Mouse (Mus musculus) CH12.LX (cell line): Measurements from ENCODE around the gene Cyp2j9. TPM values are rescaled to one million over a fixed set of nuclear protein-coding genes. Genes with fewer than 3 reads are reported as not detected.

Source experiments
- DNase-seq: peaks from one replicate; pipeline ENCODE4 v3.0.0-alpha.2; 2013; ENCODE audit errors: extremely low read depth
- H3K27ac ChIP-seq: 2 replicates; pipeline ENCODE4 v1.5.1; 2012; ENCODE audit warnings: low read depth, mild to moderate bottlenecking, control low read depth, moderate library complexity; ENCODE audit not compliant: insufficient read depth
- H3K27me3 ChIP-seq: replicated peaks from 2 replicates; pipeline ENCODE3; 2012; ENCODE audit warnings: inconsistent platforms
- H3K36me3 ChIP-seq, 2 experiments: replicated peaks in 1 of 2; 2 replicates each; pipeline versions ENCODE3 to v1.6.1; 2012; ENCODE audit warnings: inconsistent platforms in 1 of 2, low read length in 1 of 2, mild to moderate bottlenecking in 1 of 2, mixed read lengths in 1 of 2, moderate library complexity in 1 of 2; ENCODE audit not compliant: control insufficient read depth in 1 of 2, insufficient read depth in 1 of 2
- H3K4me1 ChIP-seq, 2 experiments: 2 replicates each; pipeline ENCODE4 v1.6.1; 2012; ENCODE audit warnings: inconsistent platforms in 1 of 2, moderate library complexity in 1 of 2; ENCODE audit not compliant: insufficient read depth in 2 of 2, control insufficient read depth in 1 of 2
- H3K4me2 ChIP-seq: 2 replicates; pipeline ENCODE4 v1.6.1; 2012; ENCODE audit warnings: low read depth, mild to moderate bottlenecking, control low read depth; ENCODE audit not compliant: poor library complexity, insufficient read depth, severe bottlenecking
- H3K4me3 ChIP-seq, 3 experiments: fragments of 150-350 bp in 1 of 3; sonication (generic) in 1 of 3; replicated peaks in 1 of 3; 2 replicates each; pipeline versions ENCODE3 to v1.5.1; 2011 to 2012; ENCODE audit warnings: low read depth in 2 of 3, low read length in 2 of 3, mild to moderate bottlenecking in 2 of 3, moderate library complexity in 2 of 3, control low read depth in 1 of 3, improper control_type of control experiment in 1 of 3, inconsistent platforms in 1 of 3, mixed read lengths in 1 of 3; ENCODE audit not compliant: poor library complexity in 1 of 3
- H3K79me2 ChIP-seq: replicated peaks from 2 replicates; pipeline ENCODE4 v1.6.1; 2012; ENCODE audit warnings: mild to moderate bottlenecking, moderate library complexity; ENCODE audit not compliant: control insufficient read depth, poor library complexity, insufficient read depth, severe bottlenecking; ENCODE audit errors: extremely low read depth
- H3K9ac ChIP-seq: 2 replicates; pipeline ENCODE4 v1.6.1; 2012; ENCODE audit warnings: low read depth, mild to moderate bottlenecking, control low read depth, moderate library complexity; ENCODE audit not compliant: insufficient read depth
- H3K9me3 ChIP-seq: replicated peaks from 2 replicates; pipeline ENCODE3; 2012; ENCODE audit warnings: low read length, inconsistent platforms, mixed read lengths
- CHD2 ChIP-seq: IDR thresholded peaks from 2 replicates; pipeline ENCODE4 v1.6.1; 2011; ENCODE audit warnings: low read length, improper control_type of control experiment
- CTCF ChIP-seq, 2 experiments: IDR thresholded peaks in 1 of 2; conservative IDR thresholded peaks in 1 of 2; 2 replicates each; pipeline ENCODE4 v1.5.1; 2011 to 2012; ENCODE audit warnings: low read depth in 2 of 2, low read length in 2 of 2, improper control_type of control experiment in 1 of 2, inconsistent platforms in 1 of 2, mild to moderate bottlenecking in 1 of 2, moderate library complexity in 1 of 2
- E2F4 ChIP-seq: IDR thresholded peaks from 2 replicates; pipeline ENCODE4 v1.6.1; 2011; ENCODE audit warnings: low read depth, low read length, improper control_type of control experiment; ENCODE audit not compliant: insufficient replicate concordance
- ETS1 ChIP-seq: conservative IDR thresholded peaks from 2 replicates; pipeline ENCODE4 v1.6.1; 2012; ENCODE audit warnings: low read depth, mild to moderate bottlenecking, inconsistent platforms, low read length, improper control_type of control experiment, moderate library complexity
- GABPA ChIP-seq: IDR thresholded peaks from 2 replicates; pipeline ENCODE4 v1.6.1; 2012; ENCODE audit warnings: low read depth, low read length, improper control_type of control experiment, inconsistent platforms; ENCODE audit not compliant: insufficient replicate concordance
- IRF4 ChIP-seq: IDR thresholded peaks from 2 replicates; pipeline ENCODE4 v1.6.1; 2014; ENCODE audit warnings: low read depth, mild to moderate bottlenecking, inconsistent platforms, low read length, improper control_type of control experiment
- JUN ChIP-seq: IDR thresholded peaks from 2 replicates; pipeline ENCODE4 v1.6.1; 2011; ENCODE audit warnings: low read depth, mild to moderate bottlenecking, low read length, improper control_type of control experiment, moderate library complexity; ENCODE audit not compliant: insufficient read depth
- JUND ChIP-seq: conservative IDR thresholded peaks from 2 replicates; pipeline ENCODE4 v1.6.1; 2011; ENCODE audit warnings: low read depth, low read length, improper control_type of control experiment
- MAX ChIP-seq: IDR thresholded peaks from 2 replicates; pipeline ENCODE4 v1.6.1; 2011; ENCODE audit warnings: low read length, improper control_type of control experiment
- MYC ChIP-seq: IDR thresholded peaks from 2 replicates; pipeline ENCODE4 v1.6.1; 2011; ENCODE audit warnings: low read depth, mild to moderate bottlenecking, improper control_type of control experiment, low read length
- POLR2AphosphoS2 ChIP-seq: IDR thresholded peaks from 2 replicates; pipeline ENCODE4 v1.6.1; 2011; ENCODE audit warnings: low read depth, low read length, improper control_type of control experiment
- SIN3A ChIP-seq: IDR thresholded peaks from 2 replicates; pipeline ENCODE4 v1.6.1; 2012; ENCODE audit warnings: low read length, improper control_type of control experiment, inconsistent platforms
- SMC3 ChIP-seq: IDR thresholded peaks from 2 replicates; pipeline ENCODE4 v1.6.1; 2011; ENCODE audit warnings: low read depth, low read length, improper control_type of control experiment
- TCF12 ChIP-seq: IDR thresholded peaks from 2 replicates; pipeline ENCODE4 v1.6.1; 2014; ENCODE audit warnings: low read depth, mild to moderate bottlenecking, inconsistent platforms, low read length, improper control_type of control experiment
- ZC3H11A ChIP-seq: IDR thresholded peaks from 2 replicates; pipeline ENCODE4 v1.6.1; 2012; ENCODE audit warnings: low read depth, mild to moderate bottlenecking, inconsistent platforms, low read length, improper control_type of control experiment
- ZKSCAN1 ChIP-seq: IDR thresholded peaks from 2 replicates; pipeline ENCODE4 v1.6.1; 2012; ENCODE audit warnings: low read depth, inconsistent platforms, low read length, improper control_type of control experiment, borderline replicate concordance
- ZNF384 ChIP-seq: IDR thresholded peaks from 2 replicates; pipeline ENCODE4 v1.6.1; 2012; ENCODE audit warnings: low read depth, low read length, improper control_type of control experiment, inconsistent platforms
- dilution Hi-C: fragments of 300-500 bp; cut with MboI; formaldehyde crosslinking; loops from 2 replicates; pipeline ENCODE4 v1.14.3; 2020; ENCODE audit warnings: low sequenced_read_pairs; ENCODE audit not compliant: extremely low pct_unique_long_range_greater_than_20kb, extremely low pct_ligation_motif_present
- in situ Hi-C: fragments of 300-500 bp; cut with MboI; formaldehyde crosslinking; loops from 3 replicates; pipeline ENCODE4 v1.14.3; 2019; ENCODE audit warnings: low sequenced_read_pairs, low pct_ligation_motif_present, low pct_unique_long_range_greater_than_20kb, mixed read lengths
- polyA plus RNA-seq: library from polyadenylated mRNA; unstranded; fragments of >175 nt; gene quantifications from 2 replicates; pipeline ENCODE4 v1.2.1, GENCODE M21; 2012; ENCODE audit warnings: low read depth; ENCODE audit not compliant: insufficient read length
- total RNA-seq, 2 experiments: library from RNA; depleted of rRNA; stranded (reverse); fragments of 300-350 nt in 1 of 2; fragments of >200 nt in 1 of 2; gene quantifications; 2 replicates each; pipeline ENCODE4 v1.2.3; 2012 to 2014

The Cyp2j9 gene
- total and polyA plus RNA-seq, 3 experiments, result not detected

DNA sequence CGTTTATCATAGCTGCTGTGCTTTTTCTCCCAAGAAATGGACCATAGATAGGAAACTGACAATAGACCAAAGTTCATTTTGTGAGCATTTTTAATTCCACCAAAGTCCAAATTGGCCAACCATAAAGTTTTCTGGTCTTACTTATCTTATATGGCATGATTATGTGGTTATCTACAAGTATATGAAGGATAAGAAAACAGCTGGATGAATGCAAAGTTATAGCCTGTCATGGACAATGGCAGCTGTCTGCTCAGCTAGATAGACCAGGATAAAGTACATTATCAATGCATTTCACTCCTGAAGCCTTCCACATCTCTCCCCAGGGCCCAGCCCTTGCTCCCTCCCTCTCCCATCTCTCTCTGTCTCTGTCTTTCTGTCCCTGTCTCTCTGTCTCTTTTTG is 30.9 kb downstream of the Cyp2j9 start:
- in situ Hi-C loops (no loop called here), dilution Hi-C loops (no loop called here)
- TF ChIP-seq ZC3H11A (no peak), CHD2 (no peak), IRF4 (no peak), SIN3A (no peak), ZNF384 (no peak), JUND (no peak), TCF12 (no peak), JUN (no peak), MYC (no peak), CTCF (conservative IDR thresholded peaks at IDR 0.05 in 1 of 2, IDR thresholded peaks at IDR 0.05 in 1 of 2; ENCODE audit: low read depth in 2 of 2, low read length in 2 of 2) (no peak)

DNA sequence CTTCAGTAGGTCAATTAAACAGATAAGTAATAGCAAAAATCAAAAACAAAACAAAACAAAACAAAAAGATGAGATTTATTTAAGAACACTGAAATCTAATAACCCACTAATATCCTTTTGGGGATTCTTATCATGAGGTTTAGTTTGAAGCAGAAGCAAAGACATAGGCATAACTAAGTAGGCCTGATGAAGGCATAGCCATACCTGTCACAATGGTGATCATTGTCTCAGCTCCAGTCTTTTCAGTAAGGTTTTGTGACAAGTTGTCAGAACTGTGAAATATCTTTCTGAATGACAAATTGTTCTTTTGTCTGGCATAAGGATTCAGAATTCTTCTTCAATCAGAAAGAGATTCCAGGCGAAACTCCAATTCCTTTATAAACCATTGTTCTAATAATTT is 31.6 kb downstream of the Cyp2j9 start:
- Histone ChIP-seq H3K4me1 (no peaks in the 10 kb centered on the region), H3K79me2 (no peaks in the 10 kb centered on the region), H3K4me3 (no peak overlapping the region), H3K36me3 (no peaks in the 10 kb centered on the region), H3K4me2 (no peak overlapping the region), H3K27ac (no peak overlapping the region), H3K9me3 (peaks cover 20% of the 10 kb centered on the region), H3K9ac (no peak overlapping the region)
- dilution Hi-C loops, result no loop called here
- in situ Hi-C loops, result no loop called here
- no peak for TF ChIP-seq TCF12
- TF ChIP-seq, all 38 proteins: peak for 0
- H3K27me3 ChIP-seq, result no peaks in the 10 kb centered on the region
- no peak for DNase-seq

More for the DNA sequence above, 30.9 kb downstream of the Cyp2j9 start:
- H3K27me3 ChIP-seq, result no peaks in the 10 kb centered on the region
- no peak overlapping the region for H3K4me2 ChIP-seq
- no peaks in the 10 kb centered on the region for H3K4me1 ChIP-seq
- no peak overlapping the region for H3K27ac ChIP-seq
- no peaks in the 10 kb centered on the region for H3K79me2 ChIP-seq
- peaks cover 22% of the 10 kb centered on the region for H3K9me3 ChIP-seq
- H3K9ac ChIP-seq, result no peak overlapping the region
- H3K36me3 ChIP-seq, result no peaks in the 10 kb centered on the region
- H3K4me3 ChIP-seq, result no peak overlapping the region
- DNase-seq, result no peak

DNA sequence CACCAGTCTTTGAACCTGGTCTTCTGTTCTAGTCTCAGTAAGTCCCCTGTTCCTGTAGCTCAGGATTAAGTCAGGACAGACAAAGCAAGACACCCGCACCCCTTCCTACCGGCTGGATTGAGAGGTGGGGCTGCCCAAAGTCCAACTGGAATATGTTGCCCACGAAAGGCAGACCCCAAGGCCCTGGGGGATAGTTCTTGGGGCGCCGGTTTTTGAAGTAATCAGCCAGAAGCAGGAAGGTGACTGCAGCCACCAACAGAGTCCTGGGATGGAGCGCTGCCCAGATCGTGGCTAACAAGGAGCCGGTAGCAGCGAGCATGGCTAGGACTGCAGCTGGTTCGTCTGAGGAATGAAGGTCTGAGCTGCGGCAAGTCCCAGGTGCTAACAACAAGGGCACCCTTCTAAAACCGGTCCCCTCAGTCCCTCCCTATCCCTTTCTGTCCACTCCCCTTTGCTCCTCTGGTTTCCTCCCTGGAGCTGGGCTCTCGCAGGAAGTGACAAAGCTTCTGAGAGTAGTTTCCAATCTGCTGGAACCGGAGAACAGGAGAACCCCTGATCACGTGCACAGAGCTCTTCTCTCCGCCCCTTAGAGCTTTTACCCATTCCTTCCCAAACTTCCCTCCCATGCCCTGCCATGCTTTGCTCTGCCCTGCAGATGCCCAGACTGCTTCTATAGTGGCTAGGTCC is 38.1 kb downstream of the Cyp2j9 start, which contains the start of gene Cyp2j6:
Gene Cyp2j6, minus strand, starts transcription at position 529 of the 687 bp plus-strand sequence.
- Histone ChIP-seq H3K9me3 (peaks cover 30% of the 10 kb centered on the region), H3K79me2 (no peaks in the 10 kb centered on the region), H3K9ac (no peak within 1 kb of the TSS), H3K4me1 (no peaks in the 10 kb centered on the region), H3K27ac (no peak within 1 kb of the TSS), H3K36me3 (no peaks in the 10 kb centered on the region), H3K4me3 (no peak within 1 kb of the TSS), H3K27me3 (no peaks in the 10 kb centered on the region), H3K4me2 (no peak within 1 kb of the TSS)
- no peak for TF ChIP-seq ZNF384
- TF ChIP-seq CTCF (conservative IDR thresholded peaks at IDR 0.05 in 1 of 2, IDR thresholded peaks at IDR 0.05 in 1 of 2; ENCODE audit: low read depth in 2 of 2, low read length in 2 of 2), result no peak
- TF ChIP-seq MYC, result no peak
- TF ChIP-seq IRF4, result no peak
- no peak for TF ChIP-seq SMC3
- TF ChIP-seq MAX, result no peak
- TF ChIP-seq E2F4, result no peak
- TF ChIP-seq POLR2AphosphoS2, result no peak
- no peak for TF ChIP-seq GABPA
- no peak for TF ChIP-seq ETS1
- TF ChIP-seq ZKSCAN1, result no peak
- no peak for DNase-seq
- dilution Hi-C loops (no loop called here), in situ Hi-C loops (no loop called here)
